Mouse (Mus musculus): ENCODE data around the gene Psmb9. TPM values are rescaled to one million over a fixed set of nuclear protein-coding genes. Genes with fewer than 3 reads are reported as not detected.
A peak's percentile ranks its signal among the peaks of the same experiment; 100 is the strongest.
"Not testable (repeated sequence)": the region's sequence is repeated elsewhere in the genome, so short reads cannot be mapped to it uniquely, and the experiment has no call there.

Psmb9 gene
- polyA plus RNA-seq, 1 experiment from 2014 or later = 10.8 TPM

DNA sequence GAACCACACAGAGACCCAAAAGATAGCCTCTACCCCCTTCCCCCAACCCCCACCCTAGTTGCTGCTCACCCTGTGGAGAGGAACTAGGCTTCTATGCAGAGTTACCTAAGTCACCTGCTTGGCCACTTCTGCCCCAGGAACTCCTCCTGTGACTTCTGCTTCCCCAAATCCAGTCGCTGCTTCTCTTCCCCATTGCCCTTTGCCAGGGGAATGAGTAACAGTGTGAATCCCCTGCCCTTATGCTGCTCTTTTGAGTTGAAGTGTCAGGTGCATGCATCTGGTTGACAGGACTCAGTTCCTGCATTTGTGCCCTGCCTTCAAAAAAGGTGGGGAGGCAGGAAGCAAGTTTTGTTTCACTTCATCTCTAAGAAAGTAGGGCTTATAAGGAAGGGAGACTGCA is 13.5 kb downstream of the Psmb9 start:
- no peak for ATAC-seq (ENCODE audit: borderline replicate concordance, extremely low read depth, low FRiP score, low TSS enrichment)

GRCm38 (mm10) chr17:34172528-34172927 is 15.0 kb downstream of the Psmb9 start:
- Histone ChIP-seq H3K36me3 (no peaks in the 10 kb centered on the region), H3K9me3 (peaks cover 6% of the 10 kb centered on the region; the same call in 1 of the 2 replicates), H3K4me3 (no peak overlapping the region), H3K27ac (no peak overlapping the region), H3K27me3 (no peaks in the 10 kb centered on the region), H3K4me2 (no peak overlapping the region), H3K4me1 (no peaks in the 10 kb centered on the region), H3K9ac (no peak overlapping the region)
- ATAC-seq (ENCODE audit: borderline replicate concordance, extremely low read depth, low FRiP score, low TSS enrichment) = no peak
- WGBS = 97% methylated on average over 5 of the region's 5 CpGs

More for the DNA sequence above, 13.5 kb downstream of the Psmb9 start:
- H3K9ac ChIP-seq = no peak overlapping the region
- peaks cover 6% of the 10 kb centered on the region; the same call in 1 of the 2 replicates for H3K9me3 ChIP-seq
- no peaks in the 10 kb centered on the region for H3K36me3 ChIP-seq
- no peak overlapping the region for H3K4me3 ChIP-seq
- H3K4me2 ChIP-seq = no peak overlapping the region
- no peaks in the 10 kb centered on the region for H3K4me1 ChIP-seq
- WGBS = 47% methylated on average over 1 of the region's 1 CpGs
- no peaks in the 10 kb centered on the region for H3K27me3 ChIP-seq
- H3K27ac ChIP-seq = no peak overlapping the region

DNA sequence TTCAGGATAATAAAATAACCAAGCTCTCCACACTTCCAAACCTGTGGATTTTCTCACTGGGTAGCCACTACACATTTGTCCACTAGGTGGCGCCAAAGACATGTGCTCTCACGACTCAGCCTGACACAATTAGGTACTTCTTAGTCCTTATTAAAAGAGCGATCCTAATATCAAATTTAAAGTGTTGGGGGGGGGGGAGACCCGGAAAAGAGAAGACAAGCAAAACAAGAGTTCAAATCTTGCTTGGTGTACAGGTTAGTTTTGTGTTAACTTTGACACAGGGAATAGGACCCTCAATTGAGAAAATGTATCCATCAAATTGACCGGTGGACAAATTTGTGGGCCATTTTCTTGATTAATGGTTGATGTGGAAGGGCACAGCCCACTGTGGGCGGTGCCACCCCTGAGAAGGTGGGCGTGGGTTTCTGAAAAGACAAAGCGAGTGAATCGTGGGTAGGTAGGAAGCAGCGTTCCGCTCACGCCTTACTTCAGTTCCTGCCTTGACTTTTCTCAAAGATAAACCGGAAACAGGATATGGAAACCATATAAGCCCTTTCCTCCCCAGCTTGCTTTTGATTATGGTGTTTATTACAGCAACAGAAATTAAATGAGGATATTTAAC is 16.6 kb downstream of the Psmb9 start:
- H3K27ac ChIP-seq = no peak overlapping the region
- H3K36me3 ChIP-seq = no peaks in the 10 kb centered on the region
- H3K9ac ChIP-seq = no peak overlapping the region
- peak overlapping the region; percentile 18; the same call in 1 of the 2 replicates for H3K4me2 ChIP-seq
- H3K4me1 ChIP-seq = no peaks in the 10 kb centered on the region
- no peak for ATAC-seq (ENCODE audit: borderline replicate concordance, extremely low read depth, low FRiP score, low TSS enrichment)
- no peak overlapping the region for H3K4me3 ChIP-seq
- WGBS = 38% methylated on average over 13 of the region's 13 CpGs
- H3K27me3 ChIP-seq = no peaks in the 10 kb centered on the region
- no peaks in the 10 kb centered on the region for H3K9me3 ChIP-seq

GRCm38 (mm10) chr17:34170487-34170876 is 17.1 kb downstream of the Psmb9 start:
- Histone ChIP-seq H3K27me3 (no peaks in the 10 kb centered on the region), H3K27ac (no peak overlapping the region), H3K4me2 (no peak overlapping the region), H3K4me1 (no peaks in the 10 kb centered on the region), H3K36me3 (no peaks in the 10 kb centered on the region), H3K4me3 (no peak overlapping the region), H3K9ac (no peak overlapping the region), H3K9me3 (no peaks in the 10 kb centered on the region)
- 15% methylated on average over 4 of the region's 4 CpGs for WGBS
- ATAC-seq (ENCODE audit: borderline replicate concordance, extremely low read depth, low FRiP score, low TSS enrichment) = no peak

DNA sequence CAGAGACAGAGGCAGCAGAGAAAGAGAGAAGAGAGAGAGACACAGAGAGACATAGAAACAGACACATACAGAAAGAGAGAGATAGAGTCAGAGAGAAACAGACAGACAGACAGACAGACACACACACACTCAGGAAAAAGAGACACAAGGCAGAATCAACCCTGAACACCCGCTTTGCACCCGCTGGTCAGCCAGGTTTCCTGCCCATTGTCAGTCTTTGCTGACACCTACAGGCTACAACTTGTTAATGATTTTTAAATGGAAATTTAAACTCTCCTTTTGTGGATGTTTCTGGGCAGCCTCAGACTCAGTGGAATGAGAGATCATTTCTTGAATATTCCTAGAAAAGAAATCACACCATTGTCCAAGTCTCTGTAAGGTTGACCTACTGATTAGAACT is 18.3 kb downstream of the Psmb9 start:
- Histone ChIP-seq H3K4me2 (no peak overlapping the region), H3K4me3 (no peak overlapping the region), H3K4me1 (no peaks in the 10 kb centered on the region), H3K27ac (no peak overlapping the region), H3K36me3 (no peaks in the 10 kb centered on the region), H3K9me3 (no peaks in the 10 kb centered on the region), H3K27me3 (no peaks in the 10 kb centered on the region), H3K9ac (no peak overlapping the region)
- ATAC-seq (ENCODE audit: borderline replicate concordance, extremely low read depth, low FRiP score, low TSS enrichment) = no peak
- 1% methylated on average over 2 of the region's 2 CpGs for WGBS

DNA sequence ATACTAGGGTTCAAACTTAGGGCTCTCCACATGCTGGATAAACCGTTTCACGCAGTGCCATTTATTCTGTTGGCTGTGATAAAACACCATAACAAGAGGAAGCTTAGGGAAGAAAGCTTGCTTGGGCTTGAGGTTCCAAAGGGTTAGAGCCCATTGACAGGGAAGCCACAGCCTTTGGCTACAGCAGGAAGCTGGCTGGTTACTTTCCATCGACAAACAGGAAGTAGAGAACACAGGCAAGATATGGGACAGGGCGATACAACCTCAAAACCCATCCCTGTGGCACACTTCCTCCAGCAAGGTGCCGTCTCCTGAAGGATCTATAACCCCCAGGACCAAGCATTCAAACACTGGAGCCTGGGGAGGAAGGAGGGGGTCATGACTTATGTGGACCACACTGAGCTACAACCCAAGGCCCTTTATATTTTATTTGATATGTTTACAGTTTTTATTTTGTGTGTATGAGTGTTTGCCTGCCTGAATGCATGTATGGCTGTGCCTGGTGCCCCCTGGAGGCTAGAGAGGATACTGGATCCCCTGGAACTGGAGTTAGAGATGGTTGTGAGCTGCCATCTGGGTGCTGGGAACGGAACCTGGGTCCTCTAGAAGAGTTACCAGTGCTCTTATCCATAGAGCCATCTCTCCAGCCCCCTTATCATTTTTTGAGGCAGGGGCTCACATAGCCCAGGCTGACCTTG is 22.4 kb downstream of the Psmb9 start:
- Histone ChIP-seq H3K9ac (no peak overlapping the region), H3K4me1 (no peaks in the 10 kb centered on the region), H3K9me3 (no peaks in the 10 kb centered on the region), H3K36me3 (no peaks in the 10 kb centered on the region), H3K4me3 (no peak overlapping the region), H3K27ac (no peak overlapping the region), H3K27me3 (no peaks in the 10 kb centered on the region), H3K4me2 (no peak overlapping the region)
- ATAC-seq (ENCODE audit: borderline replicate concordance, extremely low read depth, low FRiP score, low TSS enrichment) = no peak
- 72% methylated on average over 6 of the region's 6 CpGs for WGBS

GRCm38 (mm10) chr17:34164202-34164895 is 23.2 kb downstream of the Psmb9 start:
- ATAC-seq (ENCODE audit: borderline replicate concordance, extremely low read depth, low FRiP score, low TSS enrichment) = no peak
- Histone ChIP-seq H3K4me1 (no peaks in the 10 kb centered on the region), H3K27ac (no peak overlapping the region), H3K27me3 (no peaks in the 10 kb centered on the region), H3K9me3 (no peaks in the 10 kb centered on the region), H3K4me3 (no peak overlapping the region), H3K4me2 (no peak overlapping the region), H3K36me3 (no peaks in the 10 kb centered on the region), H3K9ac (no peak overlapping the region)
- WGBS = 35% methylated on average over 9 of the region's 9 CpGs

DNA sequence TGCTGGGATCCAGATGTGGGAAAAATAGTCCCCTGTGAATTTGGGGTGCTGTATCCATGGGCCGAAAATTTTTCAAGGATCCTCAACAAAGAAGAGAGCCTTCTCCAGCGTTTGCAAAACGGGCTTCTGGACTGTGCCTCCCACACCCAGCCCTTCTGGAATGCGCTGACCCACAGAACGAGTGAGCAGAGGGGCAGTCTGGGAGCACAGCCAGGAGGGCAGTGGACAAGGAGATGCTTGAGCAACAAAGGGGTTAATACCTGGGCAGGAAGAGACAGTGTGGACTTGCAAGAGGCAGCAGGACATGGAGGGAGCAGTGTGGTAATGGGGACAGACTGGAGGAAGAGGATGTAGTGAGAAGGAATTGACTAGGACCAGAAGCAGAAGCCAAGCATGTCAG is 32.0 kb downstream of the Psmb9 start:
- Histone ChIP-seq H3K4me2 (no peak overlapping the region), H3K27ac (no peak overlapping the region), H3K36me3 (no peaks in the 10 kb centered on the region), H3K27me3 (no peaks in the 10 kb centered on the region), H3K4me1 (no peaks in the 10 kb centered on the region), H3K9me3 (no peaks in the 10 kb centered on the region), H3K4me3 (no peak overlapping the region), H3K9ac (no peak overlapping the region)
- WGBS = 32% methylated on average over 5 of the region's 5 CpGs
- ATAC-seq (ENCODE audit: borderline replicate concordance, extremely low read depth, low FRiP score, low TSS enrichment) = no peak

GRCm38 (mm10) chr17:34152923-34153322 is 34.6 kb downstream of the Psmb9 start, which contains the start of gene H2-DMb1:
H2-DMb1 (plus strand) TSS chr17:34153072.
- no peaks in the 10 kb centered on the region for H3K4me1 ChIP-seq
- no peak within 1 kb of the TSS for H3K9ac ChIP-seq
- no peaks in the 10 kb centered on the region for H3K9me3 ChIP-seq
- no peak within 1 kb of the TSS for H3K27ac ChIP-seq
- H3K4me2 ChIP-seq = no peak within 1 kb of the TSS
- 0 out of 2 replicates have a peak, but pooled peaks have one; percentile 35 for ATAC-seq (ENCODE audit: borderline replicate concordance, extremely low read depth, low FRiP score, low TSS enrichment)
- WGBS = 47% methylated on average over 4 of the region's 4 CpGs
- H3K27me3 ChIP-seq = no peaks in the 10 kb centered on the region
- no peaks in the 10 kb centered on the region for H3K36me3 ChIP-seq
- H3K4me3 ChIP-seq = no peak within 1 kb of the TSS

GRCm38 (mm10) chr17:34144960-34145371 is 42.6 kb downstream of the Psmb9 start:
- no peak overlapping the region for H3K9ac ChIP-seq
- H3K36me3 ChIP-seq = no peaks in the 10 kb centered on the region
- peaks cover 16% of the 10 kb centered on the region for H3K27me3 ChIP-seq
- no peak overlapping the region for H3K4me3 ChIP-seq
- H3K27ac ChIP-seq = no peak overlapping the region
- no peak for ATAC-seq (ENCODE audit: borderline replicate concordance, extremely low read depth, low FRiP score, low TSS enrichment)
- H3K4me1 ChIP-seq = peaks cover 8% of the 10 kb centered on the region
- no peak overlapping the region for H3K4me2 ChIP-seq
- no peaks in the 10 kb centered on the region for H3K9me3 ChIP-seq
- 71% methylated on average over 3 of the region's 3 CpGs for WGBS

DNA sequence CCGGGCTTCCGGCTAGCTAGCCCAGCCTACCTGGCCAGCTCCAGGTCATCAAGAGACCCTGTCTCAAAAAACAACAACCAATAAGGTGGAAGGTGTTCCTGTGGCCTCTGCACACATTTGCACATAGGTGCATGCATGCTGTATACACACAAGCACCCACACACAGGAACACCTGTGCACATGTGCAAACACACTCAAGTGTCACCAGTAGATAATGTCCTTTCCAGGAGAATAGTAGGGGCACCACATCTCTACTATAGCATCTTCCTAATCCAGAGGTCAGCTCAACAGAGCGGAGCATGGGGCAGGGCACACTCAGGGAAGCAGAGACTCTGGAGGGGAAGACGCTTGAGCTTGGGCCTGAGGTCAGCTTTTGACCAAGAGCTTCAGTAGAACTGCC is 43.3 kb downstream of the Psmb9 start:
- H3K4me3 ChIP-seq; H3K9ac ChIP-seq; ATAC-seq (ENCODE audit: borderline replicate concordance, extremely low read depth, low FRiP score, low TSS enrichment); H3K27ac ChIP-seq; H3K9me3 ChIP-seq; H3K36me3 ChIP-seq; H3K4me2 ChIP-seq: not testable (repeated sequence)
- peaks cover 22% of the 10 kb centered on the region for H3K27me3 ChIP-seq
- peaks cover 16% of the 10 kb centered on the region for H3K4me1 ChIP-seq
- 74% methylated on average over 4 of the region's 4 CpGs for WGBS

- no peak for ATAC-seq (ENCODE audit: borderline replicate concordance, extremely low read depth, low FRiP score, low TSS enrichment)
- Histone ChIP-seq H3K27me3 (peaks cover 29% of the 10 kb centered on the region), H3K27ac (no peak overlapping the region), H3K4me2 (no peak overlapping the region), H3K4me3 (no peak overlapping the region), H3K9ac (no peak overlapping the region), H3K4me1 (peaks cover 19% of the 10 kb centered on the region), H3K36me3 (no peaks in the 10 kb centered on the region), H3K9me3 (no peaks in the 10 kb centered on the region)
- WGBS = 51% methylated on average over 4 of the region's 5 CpGs
Measured at GRCm38 (mm10) chr17:34143461-34143860, 44.1 kb downstream of the Psmb9 start.

Data from lung, embryonic 15.5 days (tissue).